Mouse (Mus musculus): ENCODE measurements at regions not wholly inside any gene's neighbourhood (a gene's known extent, or its start where the extent isn't known, plus 50 kb on each side); places are given as distances from the start of the nearest gene placed in this dataset.

DNA sequence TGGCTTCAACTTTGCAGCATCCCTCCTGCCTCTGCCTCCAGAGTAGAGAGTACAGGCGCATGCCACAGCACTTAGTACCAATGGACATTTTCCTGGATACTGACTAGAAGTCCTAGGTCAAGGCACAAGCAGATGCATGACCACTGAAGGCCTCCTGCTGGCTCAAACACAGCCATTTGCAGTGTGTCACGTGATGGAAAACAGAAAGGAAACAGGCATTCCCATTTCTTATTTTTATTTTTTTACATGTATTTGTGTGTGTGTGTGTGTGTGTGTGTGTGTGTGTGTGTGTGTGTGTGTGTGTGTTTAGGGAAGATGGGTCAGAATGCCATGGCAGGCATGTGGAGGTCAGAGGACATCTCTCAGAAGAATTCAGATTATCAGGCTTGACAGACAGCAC, 65.6 kb downstream of the Thap12 start:
- DNase-seq, result no peak

GRCm38 (mm10) chr7:98769111-98769734, 65.7 kb upstream of the Wnt11 start:
- DNase-seq, result no peak

GRCm38 (mm10) chr7:98770257-98770890, 64.5 kb upstream of the Wnt11 start:
- DNase-seq, result no peak

DNA sequence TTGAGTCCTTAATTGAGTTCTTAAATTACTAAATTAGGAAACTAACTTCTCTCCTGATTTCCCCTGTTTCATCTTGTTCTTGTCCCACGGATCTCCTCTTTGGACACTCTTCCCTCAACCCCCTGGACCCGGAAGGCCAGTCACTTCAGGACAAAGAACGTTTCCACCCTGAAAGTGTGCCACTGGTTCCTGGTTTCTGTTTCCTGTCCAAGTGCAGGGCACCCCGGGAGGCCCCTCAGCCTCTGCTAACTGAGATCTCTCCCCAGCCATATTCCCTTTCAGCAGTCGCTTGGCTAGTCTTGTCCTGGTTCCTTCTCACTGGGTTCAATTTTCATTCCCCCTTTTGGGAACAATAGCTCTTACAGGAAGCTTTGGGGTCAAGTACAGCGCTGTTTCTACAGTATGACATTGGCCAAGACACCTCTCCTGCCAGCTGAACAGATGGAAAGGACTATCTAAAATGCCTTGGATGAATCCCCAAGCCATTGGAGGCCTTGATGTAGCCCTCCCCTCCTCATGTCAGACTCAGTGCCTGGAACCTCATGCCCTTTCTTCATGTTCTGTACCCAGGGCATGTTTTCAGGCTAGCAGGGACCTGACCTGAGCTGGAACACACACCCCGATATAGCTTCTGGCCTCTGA, 63.7 kb upstream of the Wnt11 start:
- DNase-seq, result no peak

DNA sequence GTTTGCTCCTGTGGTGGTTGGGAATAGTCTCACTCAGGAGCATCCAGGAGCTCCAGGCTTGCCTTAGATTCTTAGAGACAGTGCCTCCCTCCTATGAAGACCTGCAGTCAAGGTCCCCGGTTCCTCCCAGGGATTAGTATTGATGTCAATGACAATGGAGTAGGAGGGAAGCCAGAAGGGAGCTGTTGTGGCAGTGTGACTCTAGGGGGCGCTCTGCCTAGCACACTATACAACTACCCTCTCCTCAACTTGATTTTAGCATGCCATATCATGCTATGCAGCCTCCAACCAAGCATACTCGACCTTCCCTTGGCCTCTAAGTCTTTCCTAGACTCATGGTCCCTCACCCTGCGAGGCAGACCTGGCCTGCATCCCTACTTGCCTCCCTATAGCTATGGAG, 60.3 kb upstream of the Wnt11 start:
- no peak for DNase-seq

- DNase-seq, result no peak
Observed at GRCm38 (mm10) chr7:98775031-98775430, 59.9 kb upstream of the Wnt11 start.

GRCm38 (mm10) chr7:98777304-98777849, 57.5 kb upstream of the Wnt11 start:
- no peak for DNase-seq

- DNase-seq, result peak; percentile 46
Observed at GRCm38 (mm10) chr7:98778929-98779328, 56.0 kb upstream of the Wnt11 start.

DNA sequence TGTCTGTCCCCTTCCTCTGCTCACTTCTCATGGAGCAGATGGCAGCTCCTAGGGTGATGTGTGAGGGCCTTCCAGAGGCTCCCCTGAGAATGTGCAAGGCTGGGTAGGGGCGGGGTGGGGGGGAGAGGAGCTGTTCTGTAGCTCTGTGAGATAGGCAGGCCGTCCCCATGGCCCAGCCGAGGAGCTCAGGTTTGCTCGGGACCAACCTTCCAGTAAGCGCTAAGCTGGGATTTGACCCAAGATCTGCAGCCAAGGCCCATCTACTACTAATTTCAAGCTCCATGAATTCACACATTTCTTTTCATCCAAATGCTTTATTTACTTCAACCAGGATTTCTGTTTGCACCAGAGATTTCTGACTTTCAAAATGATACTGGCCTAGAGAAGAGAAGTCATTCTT, 51.4 kb upstream of the Wnt11 start:
- DNase-seq, result no peak

DNA sequence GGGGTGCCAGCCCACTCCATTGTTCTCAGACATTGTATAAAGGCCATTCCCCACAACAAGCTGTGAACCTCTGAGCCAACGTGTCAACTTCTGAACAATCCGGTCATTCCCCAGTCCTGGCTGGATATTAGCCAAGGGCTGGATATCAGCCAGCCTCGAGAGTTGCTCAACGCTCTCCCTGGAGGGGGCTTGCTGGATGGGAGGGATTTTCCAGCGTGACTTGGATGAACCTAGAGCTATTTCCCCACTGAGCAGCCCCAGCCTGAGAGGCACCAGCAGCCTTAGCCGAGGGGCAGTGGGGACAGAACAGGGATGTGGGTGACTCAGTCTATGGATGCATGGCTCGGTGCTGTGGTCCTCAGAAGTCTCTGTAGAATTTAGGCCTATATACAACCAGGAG, 51.0 kb upstream of the Wnt11 start:
- DNase-seq, result peak; percentile 15

DNA sequence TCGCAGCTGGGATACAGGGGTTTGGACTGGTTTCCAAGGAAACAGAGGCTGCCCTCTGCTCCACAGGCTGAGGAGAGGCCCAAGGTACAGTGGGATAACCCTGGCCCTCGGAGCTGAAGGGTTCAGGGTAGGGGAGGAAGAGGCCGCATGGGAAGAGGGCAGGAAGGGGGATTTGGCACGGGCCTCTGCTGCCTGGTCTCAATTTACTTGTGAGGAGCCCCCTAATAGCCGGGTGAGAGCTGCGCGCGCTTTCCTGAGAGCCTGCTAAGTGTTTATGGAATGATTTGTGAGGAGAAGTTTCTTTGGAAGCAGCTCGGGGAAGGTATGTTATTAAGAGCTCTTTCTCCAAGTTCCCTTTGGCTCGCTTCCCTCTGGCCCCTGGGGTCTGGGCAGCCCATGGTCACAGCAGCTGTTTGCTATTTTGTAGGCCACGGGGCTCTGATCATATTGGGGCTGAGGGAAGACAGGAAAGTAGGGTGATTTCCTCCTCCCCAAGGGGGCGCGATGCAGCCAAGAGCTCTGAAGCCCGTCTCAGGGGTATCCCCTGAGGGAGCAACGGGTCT, 50.5 kb upstream of the Wnt11 start:
- DNase-seq, result no peak
